Mouse (Mus musculus) cerebellum, adult 11 months (tissue): ENCODE results near the gene Lxn.
A peak's percentile ranks its signal among the peaks of the same experiment; 100 is the strongest.

ENCODE experiments used
- DNase-seq: peaks from one replicate; pipeline ENCODE4 v3.0.0; 2022

The Lxn gene

DNA sequence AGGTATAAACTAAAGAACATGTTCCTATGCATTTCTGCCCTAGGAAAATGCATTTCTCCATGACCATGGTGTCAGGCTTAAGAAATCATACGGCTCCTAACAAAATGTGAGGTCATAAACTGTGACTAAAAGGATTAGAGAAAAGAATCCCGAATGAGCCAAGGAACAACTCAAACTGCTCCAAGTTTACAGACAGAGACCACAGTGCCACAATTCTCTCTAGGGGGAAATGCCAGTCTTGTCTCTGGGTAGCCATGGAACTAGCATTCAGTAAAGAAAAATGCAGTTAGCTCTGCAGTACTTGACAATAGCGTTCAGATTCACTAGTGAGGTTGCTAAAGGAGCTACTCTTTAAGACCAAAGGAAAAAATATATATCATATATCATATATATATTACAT lies 3.8 kb downstream of the Lxn start:
- no peak for DNase-seq

DNA sequence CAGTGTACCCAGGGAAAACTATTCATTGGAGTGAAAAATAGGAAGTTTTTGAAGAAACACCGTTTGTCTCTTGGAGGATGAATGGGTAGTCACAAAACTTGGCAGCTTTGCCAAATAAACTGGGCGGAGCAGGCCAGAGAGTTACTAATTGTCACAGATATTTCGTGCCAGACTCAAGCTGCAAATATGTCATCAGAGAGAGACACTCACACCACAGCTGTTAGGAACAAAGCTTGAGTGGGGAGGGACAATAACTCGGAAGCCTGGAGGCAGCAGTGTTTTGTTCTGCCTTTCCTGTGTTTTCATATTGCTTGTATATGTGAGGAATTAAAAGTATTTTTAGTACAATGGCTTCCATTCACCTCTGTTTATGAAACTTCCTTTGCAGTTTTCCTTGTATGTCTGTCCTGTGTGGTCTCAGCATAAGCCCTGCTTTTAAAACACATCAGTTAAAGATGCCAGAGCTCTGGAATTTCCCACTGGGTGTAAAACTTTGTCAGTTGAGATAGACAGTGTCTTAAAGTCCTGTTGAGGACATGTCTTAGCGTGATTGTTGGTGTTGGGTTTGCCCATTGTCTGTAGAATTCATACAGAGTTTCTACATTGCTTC lies 13.0 kb downstream of the Lxn start:
- no peak for DNase-seq

DNA sequence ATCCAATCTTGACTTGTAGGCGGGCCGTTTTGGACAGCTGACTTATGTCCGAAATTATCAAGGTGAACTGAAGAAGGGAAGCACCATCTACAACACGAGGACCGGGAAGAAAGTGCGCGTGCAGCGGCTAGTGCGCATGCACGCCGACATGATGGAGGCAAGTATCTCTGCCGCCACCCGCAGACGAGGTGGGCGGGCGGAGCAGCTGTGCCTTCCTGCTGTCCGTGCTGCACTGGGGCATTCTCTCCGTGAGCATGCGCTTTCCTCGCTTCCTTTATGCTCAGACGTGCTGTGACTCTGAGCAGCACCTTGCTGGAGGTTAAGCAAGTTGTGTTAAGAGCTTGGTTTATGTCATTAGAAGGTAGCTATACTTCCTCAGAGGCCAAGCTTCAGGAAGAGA lies 14.1 kb downstream of the Lxn start:
- DNase-seq: no peak

DNA sequence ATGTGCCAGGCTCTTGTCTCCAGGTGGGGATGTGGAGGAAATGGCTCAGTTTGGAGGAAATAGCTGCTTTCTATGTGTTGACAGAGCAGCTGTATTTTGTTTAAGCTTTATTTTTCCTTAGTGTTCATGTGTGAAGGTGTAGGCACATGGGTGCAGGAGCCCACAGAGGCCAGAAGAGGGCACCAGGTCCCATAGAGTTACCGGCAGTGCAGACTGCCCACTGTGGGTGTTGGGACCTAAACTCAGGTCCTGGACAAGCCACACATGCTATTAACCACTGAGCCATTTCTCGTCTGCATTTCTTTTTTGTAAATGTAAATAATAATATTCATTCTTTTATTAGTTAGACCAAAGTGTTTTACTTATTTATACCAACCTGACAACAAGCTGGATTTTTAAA lies 16.6 kb downstream of the Lxn start:
- DNase-seq: no peak

DNA sequence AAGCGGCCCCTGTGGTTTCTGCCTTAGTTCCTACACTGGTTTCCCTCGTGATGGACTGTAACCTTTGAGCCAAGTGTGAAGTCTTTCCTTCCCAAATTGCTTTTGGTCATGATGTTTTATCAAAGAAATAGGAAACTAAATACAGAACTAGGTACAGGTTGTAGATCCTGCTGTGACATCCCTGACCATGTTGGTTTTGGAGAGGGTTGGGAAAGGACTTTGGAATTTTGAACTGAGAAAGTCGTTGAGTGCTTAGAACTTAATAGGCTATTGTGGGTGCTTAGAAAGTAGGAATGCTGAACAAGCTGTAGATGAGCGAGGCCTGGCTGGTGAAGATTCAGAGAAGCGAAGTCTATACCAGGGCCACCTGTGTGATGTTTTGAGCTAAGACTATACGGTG lies 29.7 kb downstream of the Lxn start:
- DNase-seq: no peak

DNA sequence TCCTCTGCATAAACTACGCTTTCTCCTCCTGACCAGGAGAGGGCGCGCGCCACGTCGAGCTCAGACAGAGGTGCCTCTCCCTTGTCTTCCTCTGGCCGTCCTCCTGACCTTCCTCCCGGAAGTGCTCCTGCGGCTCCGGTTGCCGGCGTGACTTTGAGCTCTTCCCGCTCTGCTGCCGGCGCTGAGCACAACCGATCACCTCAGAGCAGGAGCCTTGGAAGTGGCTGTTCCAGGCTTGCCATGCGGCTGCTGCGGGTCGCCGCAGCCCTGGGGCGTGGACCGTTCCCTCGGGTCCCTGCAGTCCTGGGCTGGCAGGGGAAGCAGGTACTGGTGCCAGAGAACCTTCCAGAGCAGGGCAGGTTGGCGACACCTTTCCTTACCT lies 33.7 kb downstream of the Lxn start, which contains the start of gene Gfm1:
Gfm1 (plus strand) TSS at position 98 of the 382 bp plus-strand sequence.
- peak; percentile 86 for DNase-seq

DNA sequence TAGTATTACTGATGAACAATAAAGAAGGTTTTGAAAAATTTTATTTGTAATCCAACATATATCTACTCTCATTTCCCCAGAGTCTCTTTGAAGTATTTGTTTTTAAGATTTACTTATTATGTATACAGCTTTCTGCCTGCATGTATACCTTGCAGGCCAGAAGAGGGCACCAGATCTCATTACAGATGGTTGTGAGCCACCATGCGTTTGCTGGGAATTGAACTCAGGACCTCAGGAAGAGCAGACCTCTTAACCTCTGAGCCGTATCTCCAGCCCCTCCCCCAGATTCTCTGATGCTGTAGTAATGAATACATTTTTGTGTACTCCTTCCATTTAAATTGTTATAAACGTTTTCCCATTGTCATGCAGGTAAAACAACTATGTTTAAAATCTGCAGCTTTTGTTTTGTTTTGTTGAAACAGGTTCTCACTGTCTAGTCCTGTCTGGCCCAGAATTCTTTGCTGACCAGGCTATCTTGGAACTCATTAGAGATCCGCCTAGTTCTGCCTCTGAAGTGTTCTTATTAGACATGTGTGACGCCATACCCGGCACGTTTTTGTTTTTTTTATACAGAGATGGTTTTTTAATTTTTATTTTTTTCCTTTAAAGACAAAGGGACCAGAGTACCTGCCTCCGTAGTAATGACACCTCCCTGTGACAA lies 34.3 kb downstream of the Lxn start:
- DNase-seq: peak; percentile 2
